In the genomic region with DNA sequence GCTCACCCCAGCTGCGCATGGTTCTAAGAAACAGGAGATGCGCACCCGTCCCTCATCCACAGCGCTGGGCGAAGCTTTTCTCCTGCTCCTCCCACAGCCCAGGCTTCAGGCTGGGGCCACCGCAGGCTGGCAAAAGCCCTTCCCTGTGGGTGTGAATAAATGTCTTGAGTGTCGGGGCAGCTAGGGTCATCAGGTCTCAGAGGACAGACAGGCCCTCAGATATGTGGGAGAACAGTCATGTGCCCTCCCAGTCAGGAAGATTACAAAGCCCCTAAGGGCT, we compare ENCODE assay signal across 26 mouse cellular contexts. TPM values are rescaled to one million over a fixed set of nuclear protein-coding genes. Genes with fewer than 3 reads are reported as not detected.
DNase-seq lines count a peak whose midpoint lies in the region; ATAC-seq and TF ChIP-seq lines count a peak whose summit lies in the region.
"Had no signal": no experiment of that assay in that cellular context is flagged by ENCODE, and none has a peak within 500 bp of the region (broad histone marks: within the 10 kb centered on the region; RNA-seq: fewer than 3 reads in every experiment).

No protein-coding gene starts in this region.

- H3K27me3 ChIP-seq in hindbrain, embryonic 10.5 days (ENCODE audit: insufficient read depth, poor library complexity, severe bottlenecking): peaks cover 8% of the 10 kb centered on the region; the same call in 1 of the 2 replicates
- H3K27me3 ChIP-seq in hindbrain, embryonic 12.5 days: peaks cover 2% of the 10 kb centered on the region; the same call in 1 of the 2 replicates
- H3K27me3 ChIP-seq in C2C12 (ENCODE audit: control insufficient read depth, insufficient read depth, insufficient read length): no peaks in the 10 kb centered on the region
- peaks cover 19% of the 10 kb centered on the region for H3K27me3 ChIP-seq in embryonic facial prominence, embryonic 10.5 days (replicated peaks; ENCODE audit: low read depth, poor library complexity, severe bottlenecking)
- H3K27me3 ChIP-seq: embryonic facial prominence, embryonic 12.5 days; hindbrain, embryonic 13.5 days; kidney, embryonic 15.5 days; liver, embryonic 13.5 days; stomach, embryonic 15.5 days had no signal

- no peaks in the 10 kb centered on the region for H3K79me2 ChIP-seq in C2C12 (ENCODE audit: control insufficient read depth, insufficient read depth)

- WGBS in hindbrain, embryonic 10.5 days: 50% methylated on average over 7 of the region's 7 CpGs
- 58% methylated on average over 7 of the region's 7 CpGs for WGBS in hindbrain, embryonic 12.5 days
- WGBS in embryonic facial prominence, embryonic 10.5 days: 45% methylated on average over 7 of the region's 7 CpGs

- no peak overlapping the region for H3K4me3 ChIP-seq in hindbrain, embryonic 10.5 days
- no peak overlapping the region for H3K4me3 ChIP-seq in hindbrain, embryonic 12.5 days
- H3K4me3 ChIP-seq in C2C12 (ENCODE audit: insufficient read depth, poor library complexity, severe bottlenecking): no peak overlapping the region
- H3K4me3 ChIP-seq in embryonic facial prominence, embryonic 10.5 days: no peak overlapping the region
- H3K4me3 ChIP-seq: embryonic facial prominence, embryonic 12.5 days; heart, adult 2 months; hindbrain, embryonic 13.5 days; kidney, embryonic 15.5 days; liver, embryonic 13.5 days; stomach, embryonic 15.5 days had no signal

- peak overlapping the region; percentile 63 for H3K27ac ChIP-seq in hindbrain, embryonic 10.5 days
- H3K27ac ChIP-seq in hindbrain, embryonic 12.5 days: no peak overlapping the region
- peak overlapping the region; percentile 51; the same call in 1 of the 2 replicates for H3K27ac ChIP-seq in embryonic facial prominence, embryonic 10.5 days (replicated peaks)
- H3K27ac ChIP-seq: heart, adult 2 months; hindbrain, embryonic 13.5 days; kidney, embryonic 15.5 days; liver, embryonic 13.5 days; stomach, embryonic 15.5 days had no signal

- no peak for TF ChIP-seq CTCF in C2C12 (IDR thresholded peaks at IDR 0.05; ENCODE audit: control insufficient read depth, insufficient read depth, insufficient read length)

- no peak for ATAC-seq in hindbrain, embryonic 12.5 days (ENCODE audit: low FRiP score)
- peak; percentile 34 for ATAC-seq in monocyte, adult 5-6 weeks (replicated peaks; ENCODE audit: insufficient number of reproducible peaks, low FRiP score, low TSS enrichment, poor library complexity, severe bottlenecking)
- ATAC-seq: forebrain, embryonic 16.5 days had no signal

- H3K79me3 ChIP-seq in C2C12 (ENCODE audit: low read depth): no peaks in the 10 kb centered on the region

- no peak overlapping the region for H3K9ac ChIP-seq in hindbrain, embryonic 12.5 days
- H3K9ac ChIP-seq: embryonic facial prominence, embryonic 12.5 days; hindbrain, embryonic 13.5 days; kidney, embryonic 15.5 days; liver, embryonic 13.5 days; stomach, embryonic 15.5 days had no signal

- DNase-seq in hindbrain, embryonic 10.5 days (ENCODE audit: low spot score): no peak
- DNase-seq in embryonic facial prominence, embryonic 10.5 days (ENCODE audit: low spot score): no peak
- DNase-seq in spleen, postnatal 4 days (ENCODE audit: low spot score in 2 of 2): no peak
- no peak for DNase-seq in spleen, postnatal 36 days (ENCODE audit: low spot score in 2 of 2)
- DNase-seq: adrenal gland, postnatal 10 days; cerebellum, adult 18-20 months; cerebellum, postnatal 14 days; gastrocnemius, postnatal 36 days; kidney, adult 11 months; kidney, postnatal 36 days; layer of hippocampus, postnatal 36 days; liver, embryonic 13.5 days; lung, adult 2 months; lung, postnatal 14 days had no signal

- peak overlapping the region; percentile 6 for H3ac ChIP-seq in C2C12 (ENCODE audit: control insufficient read depth, insufficient read length, low read depth)

- peaks cover 21% of the 10 kb centered on the region for H3K4me1 ChIP-seq in hindbrain, embryonic 10.5 days (replicated peaks)
- peaks cover 14% of the 10 kb centered on the region for H3K4me1 ChIP-seq in hindbrain, embryonic 12.5 days
- H3K4me1 ChIP-seq in embryonic facial prominence, embryonic 10.5 days: peaks cover 48% of the 10 kb centered on the region

- no peaks in the 10 kb centered on the region for H3K9me3 ChIP-seq in hindbrain, embryonic 10.5 days
- H3K9me3 ChIP-seq in hindbrain, embryonic 12.5 days (replicated peaks): no peaks in the 10 kb centered on the region
- H3K9me3 ChIP-seq in embryonic facial prominence, embryonic 10.5 days: no peaks in the 10 kb centered on the region
- H3K9me3 ChIP-seq: embryonic facial prominence, embryonic 12.5 days; hindbrain, embryonic 13.5 days; kidney, embryonic 15.5 days; liver, embryonic 13.5 days; stomach, embryonic 15.5 days had no signal

- no peak overlapping the region for H3K4me2 ChIP-seq in hindbrain, embryonic 12.5 days (replicated peaks)
- H3K4me2 ChIP-seq: embryonic facial prominence, embryonic 12.5 days; hindbrain, embryonic 13.5 days; kidney, embryonic 15.5 days; liver, embryonic 13.5 days; stomach, embryonic 15.5 days had no signal

- H3K36me3 ChIP-seq in hindbrain, embryonic 10.5 days: no peaks in the 10 kb centered on the region
- no peaks in the 10 kb centered on the region for H3K36me3 ChIP-seq in hindbrain, embryonic 12.5 days
- H3K36me3 ChIP-seq in C2C12 (ENCODE audit: control insufficient read depth, insufficient read depth): no peaks in the 10 kb centered on the region
- H3K36me3 ChIP-seq in embryonic facial prominence, embryonic 10.5 days (replicated peaks): no peaks in the 10 kb centered on the region
- H3K36me3 ChIP-seq: embryonic facial prominence, embryonic 12.5 days; hindbrain, embryonic 13.5 days; kidney, embryonic 15.5 days; liver, embryonic 13.5 days; stomach, embryonic 15.5 days had no signal

TF ChIP-seq in C2C12, 6 proteins besides CTCF, POLR2A, EP300 and RAD21:
- no peak for TF ChIP-seq CEBPB (IDR thresholded peaks at IDR 0.05; ENCODE audit: low read depth)
- TF ChIP-seq USF1 (IDR thresholded peaks at IDR 0.05; ENCODE audit: low read depth): peak; percentile 32

RNA-seq across cellular contexts. Expression of gene Runx3, which starts 39.9 kb away (rescaled TPM):
- 0.07 and 0.09 TPM in 2 replicates for polyA plus RNA-seq in hindbrain, embryonic 10.5 days (2016; fragmentation: Nextera tagmentation; extraction: Ambion mirVana)
- polyA plus RNA-seq in hindbrain, embryonic 12.5 days (2016; fragmentation: Nextera tagmentation; extraction: Ambion mirVana): 0.19 and 0.29 TPM in 2 replicates
- polyA plus RNA-seq in C2C12 (2012; fragmentation: generic; extraction: Trizol): 19.5 TPM
- polyA plus RNA-seq in embryonic facial prominence, embryonic 10.5 days (2016; fragmentation: Nextera tagmentation; extraction: Ambion mirVana): 0.04 TPM in 2 replicates
- total RNA-seq in monocyte, adult 5-6 weeks (2017): 9.8 to 41.3 TPM (median 12.1 TPM) in 3 replicates
- total RNA-seq: layer of hippocampus, postnatal 36 days; left cerebral cortex, postnatal 10 days had no signal
- polyA plus RNA-seq: forebrain, embryonic 16.5 days; midbrain, embryonic 14.5 days; neural tube, embryonic 14.5 days had no signal

Comparison
In these comparisons a context has a peak if more than half of its experiments do, and no peak if none do; other contexts are left out.
1. RNA of gene Runx3, which starts 39.9 kb away (polyA plus RNA-seq): 19.5 TPM in C2C12 (single experiment); 0.19 to 0.29 TPM in hindbrain, embryonic 12.5 days, 0.07 to 0.09 TPM in hindbrain, embryonic 10.5 days and 0.04 TPM in embryonic facial prominence, embryonic 10.5 days; every median in the first group is over 10 times any median in the second.